Mouse (Mus musculus) E14TG2a.4 (cell line): ENCODE data around the gene Hemgn.

Experiments
- H3K27me3 ChIP-seq: 2 replicates; pipeline ENCODE4 v1.6.1; 2014; ENCODE audit warnings: low read length, control low read depth; ENCODE audit not compliant: insufficient read depth
- H3K36me3 ChIP-seq: 2 replicates; pipeline ENCODE4 v1.6.1; 2014; ENCODE audit warnings: low read length, control low read depth; ENCODE audit not compliant: insufficient read depth
- H3K4me1 ChIP-seq: replicated peaks from 2 replicates; pipeline ENCODE4 v1.6.1; 2014; ENCODE audit warnings: low read depth, low read length, control low read depth
- H3K4me3 ChIP-seq: replicated peaks from 2 replicates; pipeline ENCODE4 v1.5.1; 2014; ENCODE audit warnings: mild to moderate bottlenecking, low read length
- H3K9me3 ChIP-seq: 2 replicates; pipeline ENCODE4 v1.6.1; 2014; ENCODE audit warnings: low read length, control low read depth
- CTCF ChIP-seq: conservative IDR thresholded peaks from 2 replicates; pipeline ENCODE4 v1.5.1; 2014; ENCODE audit warnings: low read length
- NANOG ChIP-seq: IDR thresholded peaks from 2 replicates; pipeline ENCODE4 v1.6.1; 2014; ENCODE audit warnings: borderline replicate concordance, low read length, mixed read lengths
- POU5F1 ChIP-seq: IDR thresholded peaks from 2 replicates; pipeline ENCODE4 v1.6.1; 2014; ENCODE audit warnings: low read length, borderline replicate concordance

Hemgn gene

GRCm38 (mm10) chr4:46413406-46413805, at the start of gene Hemgn:
TSS of gene Hemgn (minus strand) at chr4:46413506.
- TF ChIP-seq CTCF, result no peak
- no peak for TF ChIP-seq POU5F1
- TF ChIP-seq NANOG, result no peak
- Histone ChIP-seq H3K9me3 (peaks cover 8% of the 10 kb centered on the region; the same call in 1 of the 2 replicates), H3K4me1 (peaks cover 14% of the 10 kb centered on the region), H3K36me3 (no peaks in the 10 kb centered on the region), H3K4me3 (no peak within 1 kb of the TSS), H3K27me3 (peaks cover 14% of the 10 kb centered on the region)

GRCm38 (mm10) chr4:46458411-46458810, 45.1 kb upstream of the Hemgn start:
- H3K27me3 ChIP-seq, result no peaks in the 10 kb centered on the region
- H3K9me3 ChIP-seq, result no peaks in the 10 kb centered on the region
- TF ChIP-seq NANOG (no peak), CTCF (no peak), POU5F1 (no peak)
- H3K4me1 ChIP-seq, result peaks cover 96% of the 10 kb centered on the region
- peaks cover 94% of the 10 kb centered on the region for H3K36me3 ChIP-seq
- H3K4me3 ChIP-seq, result no peak overlapping the region

GRCm38 (mm10) chr4:46457186-46457585, 43.9 kb upstream of the Hemgn start:
- TF ChIP-seq NANOG (no peak), CTCF (no peak), POU5F1 (no peak)
- Histone ChIP-seq H3K27me3 (no peaks in the 10 kb centered on the region), H3K9me3 (no peaks in the 10 kb centered on the region), H3K4me3 (peak overlapping the region; percentile 33), H3K36me3 (peaks cover 85% of the 10 kb centered on the region), H3K4me1 (peaks cover 88% of the 10 kb centered on the region)

GRCm38 (mm10) chr4:46456762-46457161, 43.5 kb upstream of the Hemgn start:
- no peaks in the 10 kb centered on the region for H3K9me3 ChIP-seq
- H3K27me3 ChIP-seq, result no peaks in the 10 kb centered on the region

GRCm38 (mm10) chr4:46454097-46454864, 41.0 kb upstream of the Hemgn start:
- no peaks in the 10 kb centered on the region for H3K27me3 ChIP-seq
- peak overlapping the region; percentile 91 for H3K4me3 ChIP-seq
- TF ChIP-seq CTCF (no peak), NANOG (no peak)
- peaks cover 55% of the 10 kb centered on the region for H3K36me3 ChIP-seq
- H3K4me1 ChIP-seq, result peaks cover 73% of the 10 kb centered on the region
- H3K9me3 ChIP-seq, result no peaks in the 10 kb centered on the region

More at GRCm38 (mm10) chr4:46456762-46457161, 43.5 kb upstream of the Hemgn start:
- H3K4me3 ChIP-seq, result peak overlapping the region; percentile 33
- peaks cover 85% of the 10 kb centered on the region for H3K4me1 ChIP-seq
- no peak for TF ChIP-seq POU5F1
- TF ChIP-seq NANOG, result no peak
- TF ChIP-seq CTCF, result no peak
- H3K36me3 ChIP-seq, result peaks cover 80% of the 10 kb centered on the region

GRCm38 (mm10) chr4:46452855-46453719, 39.8 kb upstream of the Hemgn start:
- Histone ChIP-seq H3K4me3 (peak overlapping the region; percentile 91), H3K4me1 (peaks cover 71% of the 10 kb centered on the region), H3K36me3 (peaks cover 44% of the 10 kb centered on the region), H3K27me3 (no peaks in the 10 kb centered on the region), H3K9me3 (no peaks in the 10 kb centered on the region)
- TF ChIP-seq NANOG (no peak), CTCF (no peak), POU5F1 (no peak)

GRCm38 (mm10) chr4:46452481-46452850, 39.2 kb upstream of the Hemgn start:
- Histone ChIP-seq H3K4me3 (peak overlapping the region; percentile 91), H3K9me3 (no peaks in the 10 kb centered on the region), H3K27me3 (no peaks in the 10 kb centered on the region), H3K36me3 (peaks cover 37% of the 10 kb centered on the region), H3K4me1 (peaks cover 65% of the 10 kb centered on the region)
- TF ChIP-seq NANOG, result no peak
- TF ChIP-seq POU5F1, result no peak
- no peak for TF ChIP-seq CTCF

GRCm38 (mm10) chr4:46451758-46452480, 38.6 kb upstream of the Hemgn start:
- no peaks in the 10 kb centered on the region for H3K27me3 ChIP-seq
- H3K4me1 ChIP-seq, result peaks cover 59% of the 10 kb centered on the region
- TF ChIP-seq CTCF (no peak), POU5F1 (no peak), NANOG (no peak)
- H3K36me3 ChIP-seq, result peaks cover 32% of the 10 kb centered on the region
- no peaks in the 10 kb centered on the region for H3K9me3 ChIP-seq
- peak overlapping the region; percentile 91 for H3K4me3 ChIP-seq
